Mouse (Mus musculus) myocyte (in vitro differentiated cells): ENCODE measurements around the gene Map4. TPM values are rescaled to one million over a fixed set of nuclear protein-coding genes. Genes with fewer than 3 reads are reported as not detected.

Experiments used
- H3K27me3 ChIP-seq: one replicate; pipeline ENCODE4 v1.6.1; 2011; ENCODE audit not compliant: control insufficient read depth, insufficient read depth, insufficient read length
- H3K36me3 ChIP-seq: one replicate; pipeline ENCODE4 v1.6.1; 2011; ENCODE audit not compliant: control insufficient read depth, insufficient read depth
- H3K4me2 ChIP-seq: one replicate; pipeline ENCODE4 v1.6.1; 2011; ENCODE audit warnings: low read depth, control low read depth
- H3K4me3 ChIP-seq: one replicate; pipeline ENCODE4 v1.5.1; 2011; ENCODE audit warnings: mild to moderate bottlenecking, control low read depth, moderate library complexity
- H3K79me2 ChIP-seq: one replicate; pipeline ENCODE4 v1.6.1; 2011; ENCODE audit not compliant: control insufficient read depth, insufficient read depth
- H3ac ChIP-seq: one replicate; pipeline ENCODE4 v1.6.1; 2011; ENCODE audit not compliant: control insufficient read depth, insufficient read length
- CEBPB ChIP-seq: IDR thresholded peaks from 2 replicates; pipeline ENCODE4 v1.6.1; 2011; ENCODE audit warnings: mild to moderate bottlenecking, moderate library complexity; ENCODE audit not compliant: poor library complexity, insufficient read depth, severe bottlenecking
- E2F4 ChIP-seq: IDR thresholded peaks from one replicate; pipeline ENCODE4 v1.6.1; 2011; ENCODE audit warnings: mild to moderate bottlenecking, control low read depth, moderate library complexity; ENCODE audit not compliant: insufficient read depth
- MAX ChIP-seq: IDR thresholded peaks from one replicate; pipeline ENCODE4 v1.6.1; 2011; ENCODE audit warnings: low read depth, mild to moderate bottlenecking, control low read depth
- MYOD1 ChIP-seq, 3 experiments: IDR thresholded peaks; one replicate each; pipeline ENCODE4 v1.6.1; 2011; ENCODE audit warnings: control low read depth in 2 of 3, low read depth in 2 of 3, mild to moderate bottlenecking in 2 of 3, moderate library complexity in 1 of 3; ENCODE audit not compliant: insufficient read length in 2 of 3, control insufficient read depth in 1 of 3
- MYOG ChIP-seq, 3 experiments: IDR thresholded peaks; one replicate each; pipeline ENCODE4 v1.6.1; 2011; ENCODE audit warnings: control low read depth in 2 of 3, low read depth in 2 of 3, mild to moderate bottlenecking in 2 of 3; ENCODE audit not compliant: insufficient read length in 2 of 3, control insufficient read depth in 1 of 3, insufficient read depth in 1 of 3
- POLR2A ChIP-seq: IDR thresholded peaks from one replicate; pipeline ENCODE4 v1.6.1; 2011; ENCODE audit warnings: low read depth, mild to moderate bottlenecking, control low read depth, moderate library complexity; ENCODE audit not compliant: insufficient read length
- POLR2AphosphoS2 ChIP-seq: IDR thresholded peaks from one replicate; pipeline ENCODE4 v1.6.1; 2011; ENCODE audit warnings: low read depth, control low read depth; ENCODE audit not compliant: insufficient read length
- REST ChIP-seq: IDR thresholded peaks from one replicate; pipeline ENCODE4 v1.6.1; 2011; ENCODE audit warnings: mild to moderate bottlenecking, control low read depth, moderate library complexity; ENCODE audit not compliant: insufficient read depth, insufficient read length
- SRF ChIP-seq: IDR thresholded peaks from one replicate; pipeline ENCODE4 v1.6.1; 2011; ENCODE audit warnings: low read depth; ENCODE audit not compliant: control insufficient read depth, insufficient read length
- TCF12 ChIP-seq: IDR thresholded peaks from one replicate; pipeline ENCODE4 v1.6.1; 2011; ENCODE audit warnings: mild to moderate bottlenecking, control low read depth; ENCODE audit not compliant: poor library complexity, insufficient read depth, severe bottlenecking
- TCF3 ChIP-seq: IDR thresholded peaks from one replicate; pipeline ENCODE4 v1.6.1; 2011; ENCODE audit warnings: low read depth, control low read depth; ENCODE audit not compliant: insufficient read length
- USF1 ChIP-seq: IDR thresholded peaks from one replicate; pipeline ENCODE4 v1.6.1; 2011; ENCODE audit warnings: low read depth, mild to moderate bottlenecking, control low read depth, moderate library complexity
- polyA plus RNA-seq: library from polyadenylated mRNA; unstranded; fragments of >200 nt; fragmentation: generic; extraction: Trizol; gene quantifications from one replicate; pipeline ENCODE4 v1.2.1, GENCODE M21; 2012; ENCODE audit warnings: missing spikeins

Gene Map4
- polyA plus RNA-seq, 1 experiment = 246 TPM

- TF ChIP-seq POLR2AphosphoS2 (no peak), MAX (no peak), TCF12 (no peak), SRF (no peak), MYOD1 (IDR thresholded peaks at IDR 0.05; ENCODE audit: control insufficient read depth in 1 of 3, insufficient read length in 2 of 3, low read depth in 2 of 3) (no peak), USF1 (no peak), E2F4 (no peak), TCF3 (no peak), CEBPB (no peak), POLR2A (no peak), REST (no peak)
- Histone ChIP-seq H3ac (peak overlapping the region; percentile 72), H3K79me2 (peaks cover 39% of the 10 kb centered on the region), H3K36me3 (no peaks in the 10 kb centered on the region), H3K4me3 (peak overlapping the region; percentile 46), H3K27me3 (no peaks in the 10 kb centered on the region), H3K4me2 (peak overlapping the region; percentile 76)
These were observed 199.8 kb downstream of the Map4 start for GRCm38 (mm10) chr9:110130896-110131524.

- Histone ChIP-seq H3K36me3 (no peaks in the 10 kb centered on the region), H3K27me3 (no peaks in the 10 kb centered on the region), H3ac (peak overlapping the region; percentile 72), H3K79me2 (peaks cover 45% of the 10 kb centered on the region), H3K4me3 (peak overlapping the region; percentile 46), H3K4me2 (peak overlapping the region; percentile 76)
- TF ChIP-seq CEBPB (no peak), MYOG (IDR thresholded peaks at IDR 0.05; ENCODE audit: control insufficient read depth in 1 of 3, insufficient read depth in 1 of 3, insufficient read length in 2 of 3, low read depth in 2 of 3) (peak in 1 of 3 experiments; percentile 30), USF1 (no peak), POLR2A (peak; percentile 94), POLR2AphosphoS2 (peak; percentile 93), MYOD1 (IDR thresholded peaks at IDR 0.05; ENCODE audit: control insufficient read depth in 1 of 3, insufficient read length in 2 of 3, low read depth in 2 of 3) (no peak), E2F4 (peak; percentile 68)
These were observed 200.4 kb downstream of the Map4 start for GRCm38 (mm10) chr9:110131525-110132197.

- Histone ChIP-seq H3K27me3 (no peaks in the 10 kb centered on the region), H3K4me3 (peak overlapping the region; percentile 46), H3ac (peak overlapping the region; percentile 72), H3K4me2 (peak overlapping the region; percentile 69), H3K79me2 (peaks cover 50% of the 10 kb centered on the region), H3K36me3 (no peaks in the 10 kb centered on the region)
- TF ChIP-seq TCF3 (no peak), MYOD1 (IDR thresholded peaks at IDR 0.05; ENCODE audit: control insufficient read depth in 1 of 3, insufficient read length in 2 of 3, low read depth in 2 of 3) (peak in 1 of 3 experiments; percentile 36)
These were observed 200.9 kb downstream of the Map4 start for GRCm38 (mm10) chr9:110132201-110132605.

GRCm38 (mm10) chr9:110132921-110133320, 201.7 kb downstream of the Map4 start:
- TF ChIP-seq POLR2AphosphoS2 (no peak), TCF3 (no peak), MAX (no peak), CEBPB (no peak), E2F4 (no peak), TCF12 (no peak), REST (no peak), MYOD1 (IDR thresholded peaks at IDR 0.05; ENCODE audit: control insufficient read depth in 1 of 3, insufficient read length in 2 of 3, low read depth in 2 of 3) (no peak)
- peak overlapping the region; percentile 46 for H3K4me3 ChIP-seq
- peaks cover 58% of the 10 kb centered on the region for H3K79me2 ChIP-seq
- no peaks in the 10 kb centered on the region for H3K27me3 ChIP-seq
- H3ac ChIP-seq = peak overlapping the region; percentile 72
- no peaks in the 10 kb centered on the region for H3K36me3 ChIP-seq
- peak overlapping the region; percentile 69 for H3K4me2 ChIP-seq

Other genes with a start within 250 kb of the Map4 start
- gene Fbxw18, start 228.8 kb upstream of the Map4 start, polyA plus RNA-seq = not detected
- gene Fbxw26, start 185.4 kb upstream of the Map4 start, polyA plus RNA-seq = not detected
- gene Fbxw27, start 140.8 kb upstream of the Map4 start, polyA plus RNA-seq = not detected
- not detected for gene Spink8, start 119.2 kb upstream of the Map4 start, polyA plus RNA-seq
- gene Nme6, start 98.7 kb upstream of the Map4 start, polyA plus RNA-seq = 32.2 TPM
- not detected for gene Camp, start 81.8 kb upstream of the Map4 start, polyA plus RNA-seq
- gene Cdc25a, start 55.9 kb upstream of the Map4 start, polyA plus RNA-seq = 6.1 TPM
- 29.5 TPM for gene Smarcc1, start 186.2 kb downstream of the Map4 start, polyA plus RNA-seq
- gene Dhx30, start 186.4 kb downstream of the Map4 start, polyA plus RNA-seq = 79.1 TPM